Mouse (Mus musculus): ENCODE measurements around the gene Tmem88.

The Tmem88 gene

GRCm38 (mm10) chr11:69398059-69398458 lies at the start of gene Tmem88:
Gene Tmem88, minus strand, starts transcription at chr11:69398234.
- DNase-seq (ENCODE audit: low read depth, low spot score), result no peak

GRCm38 (mm10) chr11:69447299-69447698 lies 49.3 kb upstream of the Tmem88 start:
- DNase-seq (ENCODE audit: low read depth, low spot score), result no peak

GRCm38 (mm10) chr11:69443328-69443727 lies 45.3 kb upstream of the Tmem88 start:
- DNase-seq (ENCODE audit: low read depth, low spot score), result no peak

GRCm38 (mm10) chr11:69437291-69437690 lies 39.3 kb upstream of the Tmem88 start:
- DNase-seq (ENCODE audit: low read depth, low spot score), result no peak

GRCm38 (mm10) chr11:69433189-69433588 lies 35.2 kb upstream of the Tmem88 start:
- DNase-seq (ENCODE audit: low read depth, low spot score), result no peak

- no peak for DNase-seq (ENCODE audit: low read depth, low spot score)
Measured at GRCm38 (mm10) chr11:69432640-69432982, 34.6 kb upstream of the Tmem88 start.

GRCm38 (mm10) chr11:69431829-69432639 lies 34.0 kb upstream of the Tmem88 start:
- DNase-seq (ENCODE audit: low read depth, low spot score), result peak; percentile 85

- DNase-seq (ENCODE audit: low read depth, low spot score), result no peak
Measured at GRCm38 (mm10) chr11:69430631-69431030, 32.6 kb upstream of the Tmem88 start.

GRCm38 (mm10) chr11:69429313-69429712 lies 31.3 kb upstream of the Tmem88 start:
- no peak for DNase-seq (ENCODE audit: low read depth, low spot score)

GRCm38 (mm10) chr11:69428751-69429150 lies 30.7 kb upstream of the Tmem88 start:
- peak; percentile 40 for DNase-seq (ENCODE audit: low read depth, low spot score)

- DNase-seq (ENCODE audit: low read depth, low spot score), result no peak
Measured at GRCm38 (mm10) chr11:69426246-69426645, 28.2 kb upstream of the Tmem88 start.

GRCm38 (mm10) chr11:69423885-69424284 lies 25.9 kb upstream of the Tmem88 start:
- DNase-seq (ENCODE audit: low read depth, low spot score), result no peak

- DNase-seq (ENCODE audit: low read depth, low spot score), result no peak
Measured at GRCm38 (mm10) chr11:69422842-69423241, 24.8 kb upstream of the Tmem88 start.

- DNase-seq (ENCODE audit: low read depth, low spot score), result no peak
Measured at GRCm38 (mm10) chr11:69421131-69421977, 23.3 kb upstream of the Tmem88 start.

- DNase-seq (ENCODE audit: low read depth, low spot score), result no peak
Measured at GRCm38 (mm10) chr11:69420554-69421000, 22.5 kb upstream of the Tmem88 start.

- DNase-seq (ENCODE audit: low read depth, low spot score), result peak; percentile 58
Measured at GRCm38 (mm10) chr11:69419813-69420553, 21.9 kb upstream of the Tmem88 start.

- DNase-seq (ENCODE audit: low read depth, low spot score), result peak; percentile 70
Measured at GRCm38 (mm10) chr11:69419443-69419812, 21.4 kb upstream of the Tmem88 start.

- DNase-seq (ENCODE audit: low read depth, low spot score), result peak; percentile 92
Measured at GRCm38 (mm10) chr11:69418481-69419442, 20.7 kb upstream of the Tmem88 start.

- DNase-seq (ENCODE audit: low read depth, low spot score), result peak; percentile 75
Measured at GRCm38 (mm10) chr11:69417449-69418384, 19.7 kb upstream of the Tmem88 start.
